Mouse (Mus musculus) gastrocnemius, adult 2 months (tissue): Measurements from ENCODE around the gene Tspear. TPM values are rescaled to one million over a fixed set of nuclear protein-coding genes. Genes with fewer than 3 reads are reported as not detected.
A peak's percentile ranks its signal among the peaks of the same experiment; 100 is the strongest.
"Not testable (repeated sequence)": the region's sequence is repeated elsewhere in the genome, so short reads cannot be mapped to it uniquely, and the experiment has no call there.

Experiments used
- DNase-seq: peaks from one replicate; pipeline ENCODE4 v3.0.0; 2022
- H3K27ac ChIP-seq: fragments of 200-600 bp; 2 replicates; pipeline ENCODE4 v1.8.1; 2022; ENCODE audit warnings: mild to moderate bottlenecking
- H3K4me3 ChIP-seq: fragments of 200-600 bp; 2 replicates; pipeline ENCODE4 v1.8.1; 2022; ENCODE audit warnings: mild to moderate bottlenecking, moderate library complexity
- CTCF ChIP-seq: fragments of 200-600 bp; IDR thresholded peaks from 2 replicates; pipeline ENCODE4 v1.8.1; 2022; ENCODE audit warnings: antibody characterized with exemption, mild to moderate bottlenecking, moderate library complexity
- intact Hi-C: fragments of 180-260 bp; cut with DNase I; formaldehyde crosslinking; loops from one replicate; pipeline ENCODE4 v1.15.1; 2025
- total RNA-seq, 2 experiments: library from RNA; stranded (reverse); gene quantifications; 2 replicates each; pipeline ENCODE4 v1.2.3; 2021

Gene Tspear
- total RNA-seq, 2 experiments from 2014 or later: not detected

DNA sequence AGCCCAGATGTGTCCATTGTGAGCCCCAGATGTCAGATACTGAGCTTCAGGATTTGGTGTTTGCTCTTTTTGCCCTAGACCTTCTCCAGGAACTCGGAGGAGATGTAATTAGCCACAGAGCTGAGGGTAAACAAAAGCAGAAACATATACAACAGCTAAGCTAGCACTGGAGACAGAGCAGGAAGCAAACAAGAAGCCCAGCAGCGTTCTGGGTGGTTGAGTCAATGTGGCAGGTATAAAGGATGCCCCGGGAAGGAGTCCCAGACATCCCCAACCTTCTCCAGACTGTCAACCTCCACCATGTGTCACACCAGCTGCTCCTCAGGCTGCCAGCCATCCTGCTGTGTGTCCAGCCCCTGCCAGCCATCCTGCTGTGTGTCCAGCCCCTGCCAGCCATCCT, 39.8 kb downstream of the Tspear start, which contains the start of gene Gm10100:
Gene Gm10100, plus strand, starts transcription at position 301 of the 400 bp plus-strand sequence.
- intact Hi-C loops: no loop called here
- no peak for TF ChIP-seq CTCF
- no peak within 1 kb of the TSS for H3K4me3 ChIP-seq
- no peak within 1 kb of the TSS for H3K27ac ChIP-seq
- DNase-seq: no peak

- no peak overlapping the region for H3K27ac ChIP-seq
- H3K4me3 ChIP-seq: no peak overlapping the region
- TF ChIP-seq CTCF: peak; percentile 29
- intact Hi-C loops: no loop called here
- DNase-seq: no peak
These were observed 41.9 kb downstream of the Tspear start for GRCm38 (mm10) chr10:77728280-77728679.

DNA sequence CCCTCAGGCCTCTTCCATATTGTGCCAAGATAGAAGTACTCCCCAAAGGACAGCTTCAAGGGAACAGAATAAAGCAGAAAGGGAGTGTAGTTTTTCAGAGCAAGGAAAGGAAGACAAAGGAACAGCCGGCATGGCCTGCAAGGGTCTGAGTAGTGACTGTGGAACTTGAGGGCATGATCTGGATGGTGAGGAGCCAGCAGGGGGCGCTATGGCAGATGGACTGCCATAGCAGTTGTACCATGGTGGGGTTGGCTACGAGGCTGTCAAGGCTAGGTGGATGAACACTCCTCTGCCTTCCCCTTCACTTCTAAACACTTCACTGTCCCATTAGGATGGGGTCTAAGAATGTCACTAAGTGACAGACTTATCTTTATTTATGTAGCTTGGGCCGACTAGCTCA, 42.9 kb downstream of the Tspear start:
- intact Hi-C loops: no loop called here

GRCm38 (mm10) chr10:77735928-77736327, 49.6 kb downstream of the Tspear start:
- TF ChIP-seq CTCF: no peak
- H3K27ac ChIP-seq: no peak overlapping the region
- intact Hi-C loops: no loop called here
- H3K4me3 ChIP-seq: no peak overlapping the region
- DNase-seq: no peak

More for the DNA sequence above, 42.9 kb downstream of the Tspear start:
- TF ChIP-seq CTCF: peak; percentile 35
- no peak for DNase-seq
- Histone ChIP-seq H3K4me3 (no peak overlapping the region), H3K27ac (no peak overlapping the region)

DNA sequence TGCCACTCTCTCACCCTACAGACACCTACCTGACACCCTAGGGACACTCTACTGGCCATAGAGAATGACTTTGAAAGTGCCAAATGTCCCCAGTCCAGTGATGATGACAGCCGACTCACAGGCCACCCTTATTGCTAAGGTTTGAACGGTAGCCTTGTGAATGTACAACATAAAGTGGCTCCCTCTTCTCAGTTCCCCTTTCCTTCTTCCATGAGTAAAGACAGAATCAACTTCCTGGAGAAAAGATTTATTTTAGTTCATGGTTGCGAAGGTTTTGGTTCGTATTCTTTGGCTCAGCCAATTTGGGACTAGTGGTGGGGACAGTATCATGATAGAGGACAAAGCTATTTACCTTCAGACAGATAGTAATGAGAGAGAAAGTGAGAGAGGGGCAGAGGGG, 52.6 kb downstream of the Tspear start:
- no peak for TF ChIP-seq CTCF
- Histone ChIP-seq H3K4me3 (no peak overlapping the region), H3K27ac (no peak overlapping the region)
- intact Hi-C loops: no loop called here
- no peak for DNase-seq

DNA sequence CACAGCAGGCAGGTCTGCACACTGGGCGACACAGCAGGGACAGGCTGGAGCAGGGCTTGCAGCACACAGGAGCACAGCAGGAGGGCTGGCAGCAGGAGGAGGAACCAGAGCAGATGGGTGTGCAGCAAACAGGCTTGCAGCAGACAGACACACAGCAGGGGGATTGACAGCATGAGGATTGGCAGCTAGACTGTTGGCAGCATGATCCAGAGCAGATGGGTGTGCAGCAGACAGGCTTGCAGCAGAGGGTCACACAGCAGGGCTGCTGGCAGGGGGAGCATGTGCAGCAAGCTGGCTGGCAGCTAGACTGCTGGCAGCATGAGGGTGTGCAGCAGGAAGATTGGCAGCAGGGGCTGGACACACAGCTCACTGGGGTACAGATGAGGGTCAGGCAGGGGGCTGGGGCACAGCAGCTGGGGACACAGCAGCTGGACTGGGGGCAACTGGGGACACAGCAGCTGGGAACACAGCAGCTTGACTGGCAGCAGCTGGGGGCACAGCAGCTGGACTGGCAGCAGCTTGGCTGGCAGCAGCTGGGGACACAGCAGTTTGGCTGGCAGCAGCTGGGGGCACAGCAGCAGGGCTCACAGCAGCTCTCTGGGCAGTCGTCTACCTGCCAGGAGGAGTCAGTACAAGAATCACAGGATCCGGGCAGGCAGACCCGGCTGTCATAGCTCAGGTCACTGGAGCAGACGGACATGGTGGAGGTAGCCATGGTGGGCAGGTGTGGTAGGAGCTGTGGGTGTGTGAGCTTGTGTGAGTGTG, 55.7 kb downstream of the Tspear start, which contains the start of gene Gm18596:
Gene Gm18596, minus strand, starts transcription at position 715 of the 765 bp plus-strand sequence.
- H3K27ac ChIP-seq, intact Hi-C loops, DNase-seq, H3K4me3 ChIP-seq: not testable (repeated sequence)

- not testable (repeated sequence) for H3K27ac ChIP-seq
These were observed 64.3 kb downstream of the Tspear start for GRCm38 (mm10) chr10:77750686-77751085.

GRCm38 (mm10) chr10:77751254-77751653, 64.9 kb downstream of the Tspear start, which contains the start of gene Gm9736:
Gene Gm9736 (minus strand): TSS chr10:77751354.
- intact Hi-C loops: loop anchor here (1.0 kb wide), 1 partner anchor 12 kb away; no protein-coding TSS in a partner anchor
- not testable (repeated sequence) for H3K27ac ChIP-seq, DNase-seq, H3K4me3 ChIP-seq

More at GRCm38 (mm10) chr10:77750686-77751085, 64.3 kb downstream of the Tspear start:
- H3K4me3 ChIP-seq, DNase-seq: not testable (repeated sequence)
- intact Hi-C loops: loop anchor here (1.0 kb wide), 1 partner anchor 13 kb away; no protein-coding TSS in a partner anchor

DNA sequence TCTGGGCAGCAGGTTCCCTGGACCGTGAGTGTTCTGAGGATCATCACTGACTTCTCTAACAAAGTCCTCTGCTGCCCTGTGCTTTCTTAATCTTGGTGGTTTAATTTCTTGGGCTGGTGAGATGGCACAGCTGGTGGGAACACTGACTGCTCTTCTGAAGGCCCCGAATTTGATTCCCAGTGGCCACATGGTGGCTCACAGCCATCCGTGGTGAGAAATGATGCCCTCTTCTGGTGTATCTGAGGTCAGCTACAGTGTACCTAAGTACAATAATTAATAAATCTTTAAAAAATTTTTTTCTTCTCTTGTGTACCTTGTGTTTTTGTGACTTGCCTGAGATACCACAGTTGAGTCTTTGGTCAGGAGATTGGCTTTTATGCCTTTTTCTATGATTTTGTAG, 65.9 kb downstream of the Tspear start:
- H3K27ac ChIP-seq, H3K4me3 ChIP-seq, DNase-seq, intact Hi-C loops: not testable (repeated sequence)
- peak; percentile 13; the same call in 1 of the 2 replicates for TF ChIP-seq CTCF

DNA sequence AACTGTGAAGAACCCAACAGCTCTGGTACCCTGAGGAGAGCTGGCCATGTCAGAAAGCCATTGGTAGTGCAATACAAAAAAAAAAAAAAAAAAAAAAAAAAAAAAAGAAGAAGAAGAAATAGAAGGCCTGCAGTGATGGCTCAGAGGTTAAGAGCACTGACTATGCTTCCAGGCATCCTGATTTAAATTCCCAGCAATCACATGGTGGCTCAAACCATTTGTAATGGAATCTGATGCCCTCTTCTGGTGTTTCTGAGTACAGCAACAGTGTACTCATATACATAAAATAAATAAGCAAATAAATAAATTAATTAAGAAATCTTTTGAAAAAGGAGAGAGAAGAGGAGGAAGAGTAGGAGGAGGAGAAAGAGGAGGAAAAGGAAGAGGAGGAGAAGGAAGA, 67.1 kb downstream of the Tspear start:
- TF ChIP-seq CTCF: peak; percentile 18; the same call in 1 of the 2 replicates
- intact Hi-C loops: no loop called here
- Histone ChIP-seq H3K27ac (no peak overlapping the region), H3K4me3 (no peak overlapping the region)
- DNase-seq: no peak

DNA sequence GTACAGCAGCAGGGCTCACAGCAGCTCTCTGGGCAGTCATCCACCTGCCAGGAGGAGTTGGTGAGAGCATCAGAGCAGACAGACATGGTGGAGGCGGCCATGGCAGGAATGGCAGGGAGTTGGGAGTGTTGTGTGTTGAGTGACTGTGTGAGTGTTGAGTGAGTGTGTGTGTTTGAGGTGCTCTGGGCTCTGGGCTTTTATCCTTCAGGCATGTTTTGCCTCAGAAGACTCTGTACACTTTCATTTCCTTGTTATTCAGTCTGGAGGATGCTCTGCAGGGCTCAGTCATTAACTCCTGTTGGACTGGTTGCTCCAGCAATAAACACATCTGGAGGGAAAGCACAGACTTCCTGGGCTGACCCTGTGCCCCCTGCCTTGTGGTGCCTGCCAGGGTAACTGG, 73.2 kb downstream of the Tspear start, which contains the start of gene Gm3233:
Gene Gm3233, minus strand, starts transcription at position 101 of the 400 bp plus-strand sequence.
- DNase-seq, intact Hi-C loops, H3K4me3 ChIP-seq, H3K27ac ChIP-seq: not testable (repeated sequence)

DNA sequence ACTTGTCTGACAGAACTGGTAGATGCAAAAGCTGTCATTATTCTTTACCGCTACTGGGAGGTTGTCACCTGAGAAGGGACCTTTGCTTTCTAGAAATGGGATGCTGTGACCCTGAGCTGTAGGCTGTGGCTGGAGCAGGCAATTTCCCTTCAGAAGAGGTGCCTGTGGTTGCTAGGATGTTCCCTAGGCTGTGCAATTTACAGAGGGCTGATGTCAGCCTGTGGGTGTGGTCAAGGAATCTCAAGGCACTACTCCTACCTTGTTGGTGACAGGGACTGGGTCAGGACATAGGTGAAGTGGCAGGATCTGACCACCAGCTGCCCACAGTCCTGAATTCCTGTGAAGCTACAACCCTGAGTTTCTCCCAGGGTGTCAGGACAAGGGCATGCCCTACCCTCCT, 83.4 kb downstream of the Tspear start:
- Histone ChIP-seq H3K4me3 (no peak overlapping the region), H3K27ac (no peak overlapping the region)
- no peak for DNase-seq
- TF ChIP-seq CTCF: no peak
- intact Hi-C loops: no loop called here

DNA sequence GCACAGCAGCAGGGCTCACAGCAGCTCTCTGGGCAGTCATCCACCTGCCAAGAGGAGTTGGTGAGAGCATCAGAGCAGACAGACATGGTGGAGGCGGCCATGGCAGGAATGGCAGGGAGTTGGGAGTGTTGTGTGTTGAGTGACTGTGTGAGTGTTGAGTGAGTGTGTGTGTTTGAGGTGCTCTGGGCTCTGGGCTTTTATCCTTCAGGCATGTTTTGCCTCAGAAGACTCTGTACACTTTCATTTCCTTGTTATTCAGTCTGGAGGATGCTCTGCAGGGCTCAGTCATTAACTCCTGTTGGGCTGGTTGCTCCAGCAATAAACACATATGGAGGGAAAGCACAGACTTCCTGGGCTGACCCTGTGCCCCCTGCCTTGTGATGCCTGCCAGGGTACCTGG, 84.9 kb downstream of the Tspear start, which contains the start of gene Gm3238:
Gene Gm3238, minus strand, starts transcription at position 101 of the 400 bp plus-strand sequence.
- H3K4me3 ChIP-seq, DNase-seq, intact Hi-C loops, H3K27ac ChIP-seq: not testable (repeated sequence)

DNA sequence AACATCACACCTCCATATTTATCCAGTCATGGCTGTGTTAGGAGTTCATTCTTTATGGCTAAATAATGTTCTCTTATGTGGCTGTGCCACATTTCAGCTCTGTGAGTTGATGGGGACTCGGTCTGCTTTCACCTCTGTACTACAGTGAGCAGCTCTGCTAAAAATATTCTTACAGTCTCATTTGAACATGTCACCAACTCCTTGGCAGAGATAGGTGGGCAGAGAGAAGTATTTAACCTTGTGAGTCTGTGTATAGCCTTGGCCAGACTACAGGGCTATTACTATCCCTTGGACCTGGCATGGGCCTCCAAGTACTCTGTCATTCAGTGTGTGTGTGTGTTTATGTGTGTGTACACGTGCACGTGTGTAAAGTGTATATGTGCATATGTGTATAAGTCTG, 85.8 kb downstream of the Tspear start:
- H3K4me3 ChIP-seq, DNase-seq, H3K27ac ChIP-seq, intact Hi-C loops: not testable (repeated sequence)

- H3K27ac ChIP-seq, H3K4me3 ChIP-seq, DNase-seq, intact Hi-C loops: not testable (repeated sequence)
These were observed 90.5 kb downstream of the Tspear start, which contains the start of gene Gm7138 for GRCm38 (mm10) chr10:77776844-77777243. Gene Gm7138 (minus strand): TSS chr10:77776944.

DNA sequence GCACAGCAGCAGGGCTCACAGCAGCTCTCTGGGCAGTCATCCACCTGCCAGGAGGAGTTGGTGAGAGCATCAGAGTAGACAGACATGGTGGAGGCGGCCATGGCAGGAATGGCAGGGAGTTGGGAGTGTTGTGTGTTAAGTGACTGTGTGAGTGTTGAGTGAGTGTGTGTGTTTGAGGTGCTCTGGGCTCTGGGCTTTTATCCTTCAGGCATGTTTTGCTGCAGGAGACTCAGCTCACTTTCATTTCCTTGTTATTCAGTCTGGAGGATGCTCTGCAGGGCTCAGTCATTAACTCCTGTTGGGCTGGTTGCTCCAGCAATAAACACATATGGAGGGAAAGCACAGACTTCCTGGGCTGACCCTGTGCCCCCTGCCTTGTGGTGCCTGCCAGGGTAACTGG, 96.1 kb downstream of the Tspear start, which contains the start of gene Gm3250:
Gene Gm3250, minus strand, starts transcription at position 101 of the 400 bp plus-strand sequence.
- intact Hi-C loops, H3K27ac ChIP-seq, H3K4me3 ChIP-seq, DNase-seq: not testable (repeated sequence)

GRCm38 (mm10) chr10:77783396-77783795, 97.0 kb downstream of the Tspear start:
- DNase-seq, H3K4me3 ChIP-seq, intact Hi-C loops, H3K27ac ChIP-seq: not testable (repeated sequence)

DNA sequence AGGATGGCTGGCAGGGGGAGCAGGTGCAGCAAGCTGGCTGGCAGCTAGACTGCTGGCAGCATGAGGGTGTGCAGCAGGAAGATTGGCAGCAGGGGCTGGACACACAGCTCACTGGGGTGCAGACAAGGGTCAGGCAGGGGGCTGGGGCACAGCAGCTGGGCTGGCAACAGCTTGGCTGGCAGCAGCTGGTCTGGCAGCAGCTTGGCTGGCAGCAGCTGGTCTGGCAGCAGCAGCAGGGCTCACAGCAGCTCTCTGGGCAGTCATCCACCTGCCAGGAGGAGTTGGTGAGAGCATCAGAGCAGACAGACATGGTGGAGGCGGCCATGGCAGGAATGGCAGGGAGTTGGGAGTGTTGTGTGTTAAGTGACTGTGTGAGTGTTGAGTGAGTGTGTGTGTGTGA, 101.5 kb downstream of the Tspear start, which contains the start of gene Gm7137:
Gene Gm7137, minus strand, starts transcription at position 325 of the 400 bp plus-strand sequence.
- DNase-seq, intact Hi-C loops, H3K27ac ChIP-seq, H3K4me3 ChIP-seq: not testable (repeated sequence)
